Mouse (Mus musculus) urinary bladder, postnatal 4 days (tissue): ENCODE results near the gene Col2a1.

Source experiments
- DNase-seq, 2 experiments: peaks; one replicate each; pipeline ENCODE4 v3.0.0; 2021 to 2022; ENCODE audit warnings: low spot score in 2 of 2

Gene Col2a1

DNA sequence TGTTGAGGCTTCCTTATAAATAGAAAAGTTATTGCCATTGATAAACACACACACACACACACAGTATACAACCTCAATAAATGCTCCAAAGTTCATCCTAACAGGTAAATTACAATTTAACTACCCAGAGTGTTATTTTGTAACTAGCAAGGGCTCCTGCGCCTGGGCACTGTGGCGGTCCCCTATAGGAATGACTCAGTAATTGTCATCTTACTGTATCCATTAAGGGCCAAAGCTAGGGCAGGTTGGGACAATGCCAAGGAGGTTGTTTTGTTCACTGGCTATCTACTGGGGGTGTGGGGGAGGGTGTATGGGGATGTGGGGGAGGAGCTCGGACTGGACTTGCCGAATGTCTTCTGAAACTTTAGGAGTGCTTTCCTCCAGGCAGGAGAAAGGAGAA lies 77.5 kb downstream of the Col2a1 start:
- no peak for DNase-seq
